Mouse (Mus musculus): ENCODE measurements around the gene Slc37a2. TPM values are rescaled to one million over a fixed set of nuclear protein-coding genes. Genes with fewer than 3 reads are reported as not detected.

Slc37a2 gene
- total and polyA plus RNA-seq, 2 experiments from 2014 or later = 2.4 to 4.7 TPM

DNA sequence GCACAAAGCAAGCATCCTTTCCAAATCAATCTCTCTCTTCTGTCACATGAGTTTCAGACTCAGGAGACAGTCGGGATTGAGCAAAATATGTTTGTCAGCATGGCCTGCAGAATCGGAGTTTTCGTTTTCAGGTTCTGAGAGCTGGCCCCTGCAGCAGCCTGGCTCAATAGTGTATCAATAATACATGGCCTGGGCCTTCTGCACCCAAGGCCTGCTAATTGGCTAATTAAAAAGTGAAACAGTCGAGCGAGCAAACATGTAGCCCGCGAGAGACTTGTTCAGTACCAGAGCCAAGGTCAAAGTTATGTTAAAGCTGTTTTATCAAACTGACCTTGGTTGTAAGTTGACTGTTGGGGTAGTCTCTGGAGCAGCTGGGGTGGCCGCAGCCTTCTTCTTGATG, 34.8 kb downstream of the Slc37a2 start:
- ATAC-seq = no peak
- Histone ChIP-seq H3K9ac (replicated peaks; ENCODE audit: low read length) (no peak overlapping the region), H3K4me2 (ENCODE audit: low read depth, low read length) (no peak overlapping the region), H3K4me1 (ENCODE audit: insufficient read depth, low read length) (no peaks in the 10 kb centered on the region), H3K9me3 (ENCODE audit: low read length) (no peaks in the 10 kb centered on the region), H3K27me3 (ENCODE audit: insufficient read depth, low read length) (no peaks in the 10 kb centered on the region), H3K4me3 (ENCODE audit: low read length) (no peak overlapping the region), H3K27ac (no peak overlapping the region), H3K36me3 (ENCODE audit: insufficient read depth, low read length) (no peaks in the 10 kb centered on the region)
- WGBS = 82% methylated on average over 8 of the region's 8 CpGs
- no peak for TF ChIP-seq CTCF (IDR thresholded peaks at IDR 0.05; ENCODE audit: low read depth)
- DNase-seq (ENCODE audit: low spot score) = no peak

DNA sequence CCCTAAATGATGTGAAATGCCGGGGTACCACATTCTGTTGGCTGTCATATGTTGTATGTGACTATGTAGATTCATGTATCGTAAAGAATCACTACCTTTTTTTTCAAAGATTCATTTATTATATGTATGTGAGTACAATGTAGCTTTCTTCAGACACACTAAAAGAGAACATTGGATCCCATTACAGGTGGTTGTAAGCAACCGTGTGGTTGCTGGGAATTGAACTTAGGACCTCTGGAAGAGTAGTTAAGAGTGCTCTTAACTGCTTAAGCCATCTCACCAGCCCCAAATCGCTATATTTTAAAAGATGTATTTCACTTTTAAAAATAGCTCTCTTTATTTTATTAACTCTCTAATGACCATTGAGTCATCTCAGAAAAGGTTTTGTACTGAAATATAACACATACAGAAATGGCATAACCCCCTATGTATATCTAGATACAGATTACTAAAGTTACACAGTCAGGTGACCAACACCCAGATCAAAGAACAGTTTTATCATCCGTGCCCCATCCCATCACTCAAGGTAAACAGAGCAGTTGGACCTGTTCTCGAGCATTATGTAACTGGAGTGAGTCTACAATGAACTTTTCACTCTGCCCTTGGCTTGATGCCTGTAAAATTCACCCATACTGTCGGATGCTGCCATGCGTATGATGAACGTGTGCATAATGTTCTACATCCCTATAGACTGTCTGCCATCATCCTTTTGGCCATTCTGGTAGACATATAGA, 41.0 kb downstream of the Slc37a2 start:
- no peak for ATAC-seq
- no peak overlapping the region for H3K4me2 ChIP-seq (ENCODE audit: low read depth, low read length)
- no peak overlapping the region for H3K9ac ChIP-seq (replicated peaks; ENCODE audit: low read length)
- TF ChIP-seq CTCF (IDR thresholded peaks at IDR 0.05; ENCODE audit: low read depth) = no peak
- H3K4me1 ChIP-seq (ENCODE audit: insufficient read depth, low read length) = no peaks in the 10 kb centered on the region
- no peaks in the 10 kb centered on the region for H3K9me3 ChIP-seq (ENCODE audit: low read length)
- no peak overlapping the region for H3K4me3 ChIP-seq (ENCODE audit: low read length)
- DNase-seq (ENCODE audit: low spot score) = no peak
- H3K36me3 ChIP-seq (ENCODE audit: insufficient read depth, low read length) = no peaks in the 10 kb centered on the region
- no peak overlapping the region for H3K27ac ChIP-seq
- 89% methylated on average over 9 of the region's 9 CpGs for WGBS
- H3K27me3 ChIP-seq (ENCODE audit: insufficient read depth, low read length) = no peaks in the 10 kb centered on the region

DNA sequence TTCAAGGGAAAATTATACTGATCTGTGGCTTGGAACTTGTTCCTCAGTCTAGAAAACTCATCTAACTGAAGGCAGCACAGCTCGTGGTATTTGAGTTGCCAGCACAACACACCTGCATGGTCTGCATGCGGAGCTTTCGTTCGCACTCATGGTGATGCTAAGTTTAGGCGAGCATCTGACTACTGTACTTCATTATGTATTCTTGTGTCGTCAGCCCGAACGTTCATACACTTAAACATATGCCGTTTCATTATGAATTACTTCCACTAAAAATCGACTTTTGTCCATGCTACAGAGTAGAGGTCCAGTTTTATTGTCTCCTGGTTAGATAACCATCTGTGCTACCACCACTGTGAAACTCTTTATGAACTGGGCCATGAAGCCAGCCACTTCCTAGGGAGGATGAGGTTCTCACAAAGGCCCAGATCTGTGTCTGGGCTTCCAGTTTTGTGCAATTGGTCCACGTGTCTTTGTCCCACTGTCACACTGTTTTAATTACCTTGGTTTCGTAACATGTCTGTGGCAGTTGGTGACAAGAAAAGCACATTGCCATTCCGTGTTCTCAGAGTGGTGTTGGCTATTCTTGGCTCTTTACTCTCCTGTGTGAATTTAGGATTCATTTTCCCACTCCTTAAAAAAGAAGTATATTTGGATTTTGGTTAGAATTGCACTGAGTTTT, 42.3 kb downstream of the Slc37a2 start:
- Histone ChIP-seq H3K36me3 (ENCODE audit: insufficient read depth, low read length) (no peaks in the 10 kb centered on the region), H3K4me1 (ENCODE audit: insufficient read depth, low read length) (no peaks in the 10 kb centered on the region), H3K9me3 (ENCODE audit: low read length) (no peaks in the 10 kb centered on the region), H3K27ac (no peak overlapping the region), H3K4me2 (ENCODE audit: low read depth, low read length) (no peak overlapping the region), H3K9ac (replicated peaks; ENCODE audit: low read length) (no peak overlapping the region), H3K27me3 (ENCODE audit: insufficient read depth, low read length) (no peaks in the 10 kb centered on the region), H3K4me3 (ENCODE audit: low read length) (no peak overlapping the region)
- 84% methylated on average over 13 of the region's 13 CpGs for WGBS
- ATAC-seq = no peak
- no peak for TF ChIP-seq CTCF (IDR thresholded peaks at IDR 0.05; ENCODE audit: low read depth)
- no peak for DNase-seq (ENCODE audit: low spot score)

DNA sequence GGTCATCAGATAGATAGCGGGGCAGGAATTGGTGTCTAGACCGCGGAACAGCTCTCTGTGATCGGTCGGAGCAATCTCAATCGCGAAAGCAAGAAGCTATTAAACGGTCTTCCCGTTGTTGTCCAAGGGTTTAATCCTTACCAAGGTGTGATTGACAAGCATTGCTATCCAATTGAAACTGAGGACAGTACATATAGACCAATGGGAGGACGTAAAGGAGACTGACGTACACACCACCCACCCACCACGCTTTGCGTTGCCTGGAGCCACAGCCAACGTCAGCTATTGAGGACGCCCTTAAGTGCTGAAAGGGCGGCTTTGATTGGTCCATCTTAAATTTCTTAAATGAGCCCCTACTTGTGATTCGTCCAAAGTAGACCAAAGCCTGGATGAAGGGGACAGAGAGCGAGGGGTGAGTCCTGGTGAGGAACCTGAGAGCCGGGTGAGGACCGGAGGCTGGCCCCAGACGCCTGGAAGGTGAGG, 47.6 kb downstream of the Slc37a2 start, which contains the start of gene Tmem218:
Gene Tmem218, plus strand, starts transcription at position 295 of the 483 bp plus-strand sequence.
- DNase-seq (ENCODE audit: low spot score) = peak; percentile 99
- Histone ChIP-seq H3K27ac (peak within 1 kb of the TSS; percentile 82), H3K9ac (replicated peaks; ENCODE audit: low read length) (peak within 1 kb of the TSS; percentile 60), H3K36me3 (ENCODE audit: insufficient read depth, low read length) (no peaks in the 10 kb centered on the region), H3K27me3 (ENCODE audit: insufficient read depth, low read length) (no peaks in the 10 kb centered on the region), H3K4me3 (ENCODE audit: low read length) (peak within 1 kb of the TSS; percentile 66), H3K4me2 (ENCODE audit: low read depth, low read length) (peak within 1 kb of the TSS; percentile 75), H3K4me1 (ENCODE audit: insufficient read depth, low read length) (0 out of 2 replicates have a peak, but pooled peaks cover 5% of the 10 kb centered on the region), H3K9me3 (ENCODE audit: low read length) (no peaks in the 10 kb centered on the region)
- under 1% methylated on average over 21 of the region's 21 CpGs for WGBS
- no peak for TF ChIP-seq CTCF (IDR thresholded peaks at IDR 0.05; ENCODE audit: low read depth)
- ATAC-seq = peak; percentile 100

DNA sequence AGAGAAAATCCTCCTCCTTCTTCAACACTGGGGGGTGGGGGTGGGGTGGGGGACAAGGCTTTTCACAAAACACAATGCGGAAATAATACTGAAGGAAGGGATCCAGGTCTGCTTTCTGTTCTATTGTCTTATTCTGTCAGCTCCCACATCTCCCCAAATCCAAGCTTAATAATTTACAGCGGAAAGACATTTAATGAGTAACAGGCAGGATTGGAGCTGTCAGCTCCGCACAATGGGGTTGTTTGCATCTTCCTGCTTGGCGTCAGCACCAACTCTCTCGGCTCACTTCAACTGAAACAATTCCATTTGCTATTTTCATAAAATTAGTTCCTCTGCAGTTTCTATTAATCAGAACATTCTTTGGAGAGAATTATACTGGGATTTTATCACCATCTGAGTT, 51.7 kb downstream of the Slc37a2 start:
- Histone ChIP-seq H3K9me3 (ENCODE audit: low read length) (no peaks in the 10 kb centered on the region), H3K4me1 (ENCODE audit: insufficient read depth, low read length) (0 out of 2 replicates have a peak, but pooled peaks cover 5% of the 10 kb centered on the region), H3K36me3 (ENCODE audit: insufficient read depth, low read length) (no peaks in the 10 kb centered on the region), H3K9ac (replicated peaks; ENCODE audit: low read length) (no peak overlapping the region), H3K4me3 (ENCODE audit: low read length) (no peak overlapping the region), H3K27ac (no peak overlapping the region), H3K4me2 (ENCODE audit: low read depth, low read length) (no peak overlapping the region), H3K27me3 (ENCODE audit: insufficient read depth, low read length) (no peaks in the 10 kb centered on the region)
- 34% methylated on average over 5 of the region's 5 CpGs for WGBS
- ATAC-seq (no peak), DNase-seq (ENCODE audit: low spot score) (no peak)
- no peak for TF ChIP-seq CTCF (IDR thresholded peaks at IDR 0.05; ENCODE audit: low read depth)

DNA sequence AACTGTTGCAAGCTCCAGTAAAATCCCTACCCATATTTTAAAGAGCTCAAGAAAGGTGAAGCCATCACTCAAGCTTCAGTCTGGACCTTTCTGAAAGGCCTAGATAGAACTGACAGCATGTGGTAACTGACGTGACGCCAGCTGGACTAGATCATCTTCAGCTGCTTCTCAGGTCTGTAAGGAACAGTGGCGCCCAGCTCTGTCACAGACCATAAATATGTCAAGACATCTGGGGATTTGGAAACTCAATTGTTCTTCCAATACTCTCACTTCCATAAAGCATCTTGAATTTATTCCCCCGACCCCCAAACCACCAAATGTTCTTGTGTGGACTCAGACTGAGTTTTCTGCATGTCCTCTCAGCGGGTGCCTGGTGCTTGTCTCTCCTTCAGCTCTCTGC, 55.1 kb downstream of the Slc37a2 start:
- WGBS = 84% methylated on average over 5 of the region's 5 CpGs
- no peak for TF ChIP-seq CTCF (IDR thresholded peaks at IDR 0.05; ENCODE audit: low read depth)
- Histone ChIP-seq H3K36me3 (ENCODE audit: insufficient read depth, low read length) (no peaks in the 10 kb centered on the region), H3K9ac (replicated peaks; ENCODE audit: low read length) (no peak overlapping the region), H3K4me3 (ENCODE audit: low read length) (no peak overlapping the region), H3K27ac (no peak overlapping the region), H3K9me3 (ENCODE audit: low read length) (no peaks in the 10 kb centered on the region), H3K4me1 (ENCODE audit: insufficient read depth, low read length) (no peaks in the 10 kb centered on the region), H3K27me3 (ENCODE audit: insufficient read depth, low read length) (no peaks in the 10 kb centered on the region), H3K4me2 (ENCODE audit: low read depth, low read length) (no peak overlapping the region)
- ATAC-seq = no peak
- DNase-seq (ENCODE audit: low spot score) = no peak
